Mouse (Mus musculus) embryonic fibroblast, embryonic 13.5 days (primary cell): ENCODE data around the gene Dennd6b.

ENCODE experiments used
- CTCF ChIP-seq: IDR thresholded peaks from 2 replicates; pipeline ENCODE4 v1.5.1; 2011; ENCODE audit warnings: mild to moderate bottlenecking, control low read depth, low read length, moderate library complexity, borderline replicate concordance; ENCODE audit not compliant: insufficient read depth
- POLR2A ChIP-seq: IDR thresholded peaks from 2 replicates; pipeline ENCODE4 v1.6.1; 2011; ENCODE audit warnings: low read depth, mild to moderate bottlenecking, control low read depth, low read length, moderate library complexity

DNA sequence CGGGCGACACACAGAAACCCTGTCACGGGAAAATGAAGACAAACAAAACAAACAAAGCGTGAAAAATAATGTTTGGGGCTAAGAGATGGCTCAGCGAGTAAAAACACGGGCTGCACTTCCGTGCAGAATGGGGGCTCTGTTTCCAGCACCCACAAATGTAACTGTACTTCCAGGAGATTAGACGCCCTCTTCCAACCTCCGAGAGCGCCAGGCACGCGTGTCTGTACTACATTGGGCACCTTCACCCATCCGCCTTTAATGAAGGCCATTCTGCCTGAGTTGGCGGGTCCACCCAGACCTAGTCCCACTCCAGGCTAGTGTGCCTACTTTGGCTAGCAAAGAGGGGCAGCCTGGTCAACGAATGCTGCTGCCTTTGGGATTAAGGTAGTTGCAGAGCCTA lies 760 bp upstream of the Dennd6b start:
- TF ChIP-seq CTCF (no peak), POLR2A (no peak)
